Mouse (Mus musculus) frontal cortex, postnatal 14 days (tissue): ENCODE results near the gene Cul1.

Experiments used
- DNase-seq, 2 experiments: peaks; one replicate each; pipeline ENCODE4 v3.0.0; 2022; ENCODE audit warnings: low spot score in 2 of 2

Cul1 gene

DNA sequence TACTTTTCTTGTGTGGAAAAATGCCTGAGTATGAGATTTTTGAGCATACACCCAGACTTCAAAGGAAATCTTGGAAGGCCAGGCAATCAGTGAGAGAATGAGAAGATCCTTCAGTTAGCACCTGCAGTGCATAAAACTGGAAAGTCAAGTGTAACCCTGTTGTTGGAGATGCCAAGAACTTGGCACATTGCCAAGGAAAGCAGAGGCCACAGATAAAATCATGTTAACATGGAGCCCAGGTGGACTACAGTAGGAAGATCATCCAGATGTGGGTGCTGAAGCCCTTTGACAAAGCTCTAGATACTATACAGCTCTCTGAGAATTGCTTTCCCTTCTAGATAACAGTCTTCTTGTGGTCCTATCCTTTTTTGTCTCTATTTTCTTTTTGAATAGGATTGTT is 19.2 kb downstream of the Cul1 start:
- DNase-seq = no peak

DNA sequence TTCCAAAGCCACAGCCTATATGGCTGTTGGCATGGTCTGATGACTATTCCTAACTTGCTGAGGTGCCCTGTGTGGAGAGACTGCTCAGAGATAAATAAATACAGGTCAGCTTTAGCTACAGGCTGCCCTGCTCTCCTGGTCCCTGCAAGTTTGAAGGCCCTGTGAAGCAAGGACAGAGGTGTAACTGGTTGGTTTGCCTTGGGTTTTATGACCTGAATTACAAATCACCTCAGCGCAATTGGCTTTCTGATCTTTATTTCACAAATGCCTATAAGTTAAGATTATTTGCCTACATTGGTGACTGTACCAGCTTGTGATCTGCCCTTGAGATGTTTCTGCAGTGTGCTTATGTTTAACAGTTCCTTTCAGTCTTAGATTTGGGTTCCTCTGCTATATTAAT is 28.8 kb downstream of the Cul1 start:
- DNase-seq = no peak

DNA sequence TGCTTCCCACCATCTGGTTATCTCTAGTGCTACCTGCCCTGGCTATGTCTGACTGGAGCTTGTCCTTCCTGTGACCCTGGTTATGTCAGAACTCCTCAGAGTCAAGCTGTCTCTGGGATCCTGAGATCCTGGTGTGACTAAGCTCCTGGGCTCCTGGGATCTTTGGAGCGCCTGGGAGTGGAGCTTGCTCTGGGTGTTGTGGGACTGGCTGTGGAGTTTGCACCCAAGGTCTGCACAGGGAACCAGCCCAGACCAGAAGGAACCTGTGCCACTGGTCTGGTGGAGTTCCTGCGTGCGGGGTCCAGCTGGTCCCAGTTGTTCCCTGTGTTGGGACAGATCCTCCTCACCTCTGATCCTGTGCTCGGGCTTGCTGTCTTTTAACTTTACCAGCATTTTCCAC is 41.4 kb downstream of the Cul1 start:
- no peak for DNase-seq

DNA sequence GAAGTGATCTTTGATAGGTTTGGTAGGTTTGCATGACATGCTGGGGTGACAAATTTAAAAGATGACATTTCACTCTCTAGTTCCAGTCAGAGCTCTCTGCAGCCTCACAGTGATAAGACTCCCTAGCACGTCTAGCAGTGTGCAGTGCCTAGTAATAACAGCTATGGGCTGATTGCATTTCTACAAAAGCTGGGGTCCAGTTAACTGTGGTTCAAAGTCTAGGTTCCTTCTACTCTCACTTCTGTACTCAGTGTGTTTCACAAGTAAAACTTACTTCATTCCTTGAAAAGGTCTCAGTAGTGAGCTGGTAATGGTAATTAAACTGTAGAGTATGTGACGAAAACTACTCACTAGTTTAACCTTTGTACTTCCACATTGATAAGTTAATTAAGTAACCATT is 66.8 kb downstream of the Cul1 start:
- DNase-seq = no peak

DNA sequence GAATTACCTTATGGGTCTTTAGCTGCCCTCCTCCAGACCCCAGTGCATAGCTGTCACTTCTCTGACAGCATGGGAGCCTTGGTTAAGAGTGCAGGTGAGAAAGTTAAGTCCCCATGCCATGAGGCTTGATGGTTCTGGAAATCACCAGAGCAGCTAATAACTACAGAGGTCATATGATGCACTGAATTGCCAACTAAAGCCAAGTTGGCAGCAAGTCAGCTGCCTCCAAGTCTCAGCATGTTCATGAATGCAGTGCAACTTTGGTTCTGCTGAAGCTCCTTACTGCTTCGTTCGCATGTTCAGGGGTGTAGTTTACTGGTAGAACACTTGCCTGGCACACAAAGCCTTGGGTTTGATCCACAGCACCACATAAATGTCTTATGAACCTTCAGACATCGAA is 69.2 kb downstream of the Cul1 start:
- DNase-seq = no peak

DNA sequence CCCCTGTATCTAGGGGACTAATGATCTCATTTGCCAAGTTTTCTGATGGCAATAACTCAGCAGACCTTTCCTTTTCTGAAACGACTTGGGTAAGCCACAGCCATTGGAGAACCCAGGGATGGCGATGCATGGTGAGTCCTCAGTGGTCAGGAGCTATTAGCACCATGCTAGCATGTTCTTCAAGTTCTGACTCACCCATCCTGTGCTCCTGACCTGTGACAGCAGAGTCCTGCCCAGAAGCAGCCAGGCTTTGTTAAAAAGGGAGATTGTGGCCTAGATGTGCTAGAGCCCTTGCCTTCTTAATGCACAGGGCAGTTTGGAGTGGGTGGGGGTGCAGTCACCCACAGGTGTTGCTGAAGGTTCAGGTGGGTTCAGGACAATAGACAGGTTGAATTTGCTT is 71.8 kb downstream of the Cul1 start:
- no peak for DNase-seq

DNA sequence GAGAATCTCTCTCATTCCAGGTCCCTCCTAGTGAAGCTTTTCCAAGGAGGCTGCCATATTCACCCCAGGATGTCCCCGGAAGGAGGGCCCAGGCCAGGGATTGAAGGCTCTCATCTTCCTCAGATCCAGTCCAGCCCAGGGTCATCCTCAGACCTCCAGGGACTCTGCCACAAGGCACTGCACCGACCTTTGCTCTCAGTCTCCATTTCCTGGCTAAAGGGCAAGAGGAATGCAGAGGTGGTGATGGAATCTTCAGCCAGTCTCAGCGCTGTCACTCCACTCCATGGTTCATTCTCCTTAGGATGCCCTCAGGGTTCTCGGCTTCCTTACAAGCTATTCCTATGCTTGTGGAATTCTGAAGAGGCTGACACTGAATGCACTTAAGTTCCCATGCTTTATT is 73.2 kb downstream of the Cul1 start:
- DNase-seq = no peak

DNA sequence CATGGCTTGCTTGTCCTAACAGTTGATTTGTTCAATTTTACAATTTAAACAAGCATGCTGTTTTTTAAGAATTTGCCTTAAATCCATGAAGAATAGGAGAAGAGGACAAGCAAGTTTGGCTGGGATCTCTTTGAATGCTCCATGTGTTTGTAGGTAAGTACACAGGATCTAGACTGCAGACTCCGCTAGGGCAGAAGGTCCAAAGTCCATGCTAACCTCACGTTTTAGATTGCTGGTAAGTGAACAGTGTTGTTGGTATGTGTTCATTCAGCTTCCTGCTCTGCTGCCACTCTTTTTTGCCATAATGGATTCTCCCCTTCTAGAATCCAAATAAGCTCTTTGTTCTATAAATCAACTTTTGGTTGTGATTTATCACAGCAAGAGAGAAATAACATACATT is 73.9 kb downstream of the Cul1 start:
- DNase-seq = no peak

DNA sequence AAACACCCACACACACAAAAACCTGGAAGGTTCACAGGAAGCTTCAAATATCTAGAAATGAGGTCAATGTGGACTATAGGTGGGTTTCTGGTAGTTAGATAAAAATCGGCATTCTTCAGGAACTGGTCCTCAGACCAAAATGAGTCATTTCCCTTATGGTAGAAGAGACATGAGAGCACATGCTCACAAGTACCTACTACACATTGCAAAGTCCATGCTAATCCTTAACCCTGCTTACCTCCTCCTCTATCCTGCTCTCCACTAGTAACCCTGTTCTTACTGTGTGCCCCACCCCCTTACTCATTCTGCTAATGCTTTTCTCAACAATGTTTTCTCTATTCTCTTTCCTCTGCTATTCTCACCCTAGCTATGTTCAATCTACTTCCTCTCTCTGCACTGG is 74.5 kb downstream of the Cul1 start:
- DNase-seq = no peak

DNA sequence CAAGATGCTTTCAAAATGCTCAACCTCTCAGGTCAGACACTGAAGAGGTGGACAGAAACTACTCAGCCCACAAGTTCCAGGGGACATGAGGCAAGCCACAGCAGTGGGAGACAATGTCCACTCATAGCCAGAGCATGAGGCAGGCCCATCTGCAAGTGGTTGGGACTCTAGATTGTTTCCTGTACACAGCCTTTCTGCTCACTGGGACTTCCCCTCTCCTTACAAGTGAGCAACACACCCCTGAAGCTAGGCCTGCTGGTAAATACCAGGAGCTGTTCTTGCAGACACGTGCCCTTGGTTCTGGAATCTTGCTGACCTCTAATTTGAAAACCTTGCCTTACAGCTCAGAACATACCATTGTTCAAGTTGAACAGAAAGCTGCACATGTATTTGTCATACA is 79.3 kb downstream of the Cul1 start:
- no peak for DNase-seq

DNA sequence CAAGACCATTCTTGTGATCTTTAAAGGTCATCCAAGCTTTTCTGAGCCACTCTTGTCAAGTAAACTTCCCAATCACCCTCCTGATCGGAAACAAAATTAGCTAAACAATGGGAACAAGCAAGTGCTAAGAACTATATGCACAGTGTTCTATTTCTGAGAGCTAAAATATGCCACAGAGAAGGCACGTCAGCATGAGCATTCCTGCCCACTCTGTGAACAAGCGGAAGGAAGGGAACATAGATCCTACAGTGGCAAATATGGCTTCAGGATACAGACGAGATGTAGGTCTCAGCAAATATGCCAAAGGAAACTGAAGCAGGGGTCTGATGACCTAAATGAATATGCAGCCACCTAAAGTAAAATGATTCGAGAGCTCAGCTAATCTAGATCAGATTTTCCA is 82.1 kb downstream of the Cul1 start:
- no peak for DNase-seq

DNA sequence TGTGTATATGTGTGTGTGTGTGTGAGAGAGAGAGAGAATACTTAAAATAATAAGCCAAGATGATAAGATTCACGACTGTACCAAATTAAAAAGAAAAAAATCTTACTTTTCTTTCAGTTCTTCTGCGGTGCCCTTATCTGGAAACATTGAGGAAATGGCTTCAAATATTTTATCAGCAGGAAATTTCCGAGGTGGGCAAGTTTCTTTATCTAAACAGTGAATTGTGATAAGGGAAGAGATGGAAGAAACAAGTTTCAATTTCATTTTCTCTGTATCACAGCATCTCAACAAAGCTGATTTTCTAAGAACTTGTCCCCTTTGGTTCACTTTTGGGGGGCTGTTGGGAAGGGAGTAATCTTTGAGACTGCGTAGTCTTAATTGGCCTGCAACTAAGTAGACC is 99.1 kb downstream of the Cul1 start:
- DNase-seq = no peak

DNA sequence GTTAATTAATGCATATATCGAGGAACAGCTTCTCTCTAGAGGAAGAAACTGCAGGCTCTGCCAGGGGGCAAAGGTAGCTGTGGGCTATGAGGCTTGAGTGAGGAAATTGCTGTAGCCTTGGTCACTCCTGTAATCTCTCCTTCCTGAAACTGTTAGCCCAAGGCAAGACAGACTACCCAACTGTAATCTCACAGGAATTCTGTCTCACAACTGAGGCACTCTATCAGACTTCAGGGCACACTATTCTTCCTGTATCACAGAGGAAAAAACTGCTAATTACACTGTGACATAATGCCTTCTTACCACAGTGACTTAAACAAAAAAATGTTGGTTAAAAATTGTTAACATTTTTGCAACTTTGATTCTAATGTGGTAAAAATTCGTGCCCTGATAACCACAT is 106.1 kb downstream of the Cul1 start:
- no peak for DNase-seq

DNA sequence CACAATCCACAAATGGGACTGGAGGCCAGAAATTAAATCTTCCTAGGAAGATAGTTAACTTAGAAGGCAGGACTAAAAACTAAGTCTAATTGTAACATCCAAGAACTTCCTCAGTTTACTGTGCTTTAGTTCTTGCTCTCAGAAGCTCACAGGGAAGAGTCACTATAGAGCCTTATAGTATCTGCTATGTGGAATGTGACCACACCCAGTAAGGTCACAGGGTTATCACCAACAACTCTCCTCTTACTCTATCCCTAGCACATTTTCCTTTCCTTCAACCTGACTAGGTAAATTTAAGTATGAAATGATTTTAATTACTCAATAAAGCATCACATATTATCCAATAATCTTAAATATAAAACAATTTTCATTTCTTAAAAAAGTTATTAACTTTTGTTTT is 107.2 kb downstream of the Cul1 start:
- no peak for DNase-seq

DNA sequence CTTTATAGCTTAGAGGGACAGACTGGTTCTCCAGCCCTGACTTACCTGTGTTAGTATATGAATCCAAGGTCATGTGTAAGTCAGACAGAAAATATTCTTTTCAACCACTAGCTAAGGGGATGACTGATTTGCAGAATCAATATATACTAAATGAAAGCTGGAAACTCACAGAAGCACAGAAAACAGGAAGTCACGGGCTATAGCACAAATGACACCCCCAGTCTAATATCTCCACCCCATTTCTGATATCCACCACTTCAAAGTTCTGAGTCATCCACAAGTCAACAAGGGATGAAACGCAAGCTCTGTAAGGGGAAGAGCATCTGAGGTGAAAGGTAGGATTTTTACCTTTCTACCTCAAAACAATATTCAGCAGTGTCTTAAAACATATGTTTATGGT is 107.6 kb downstream of the Cul1 start:
- DNase-seq = no peak

DNA sequence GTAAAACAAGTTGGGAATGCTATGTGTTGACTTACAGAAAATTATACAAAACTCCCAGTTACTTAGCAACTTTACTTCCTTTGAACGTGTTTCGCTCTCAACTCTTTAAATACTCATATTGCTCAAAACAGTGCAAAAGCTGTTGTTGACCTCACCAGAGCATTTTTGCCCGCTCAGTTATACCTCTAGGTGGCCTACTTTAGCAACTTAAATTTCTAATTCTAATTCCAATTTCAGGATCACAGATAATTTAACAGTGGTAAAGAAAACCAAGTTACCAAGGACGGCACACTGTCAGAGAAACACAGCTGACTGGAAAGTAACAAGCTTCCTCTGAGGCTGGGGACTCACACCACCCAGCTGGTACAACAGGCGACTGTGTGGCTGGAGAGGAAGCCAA is 108.2 kb downstream of the Cul1 start:
- DNase-seq = no peak

DNA sequence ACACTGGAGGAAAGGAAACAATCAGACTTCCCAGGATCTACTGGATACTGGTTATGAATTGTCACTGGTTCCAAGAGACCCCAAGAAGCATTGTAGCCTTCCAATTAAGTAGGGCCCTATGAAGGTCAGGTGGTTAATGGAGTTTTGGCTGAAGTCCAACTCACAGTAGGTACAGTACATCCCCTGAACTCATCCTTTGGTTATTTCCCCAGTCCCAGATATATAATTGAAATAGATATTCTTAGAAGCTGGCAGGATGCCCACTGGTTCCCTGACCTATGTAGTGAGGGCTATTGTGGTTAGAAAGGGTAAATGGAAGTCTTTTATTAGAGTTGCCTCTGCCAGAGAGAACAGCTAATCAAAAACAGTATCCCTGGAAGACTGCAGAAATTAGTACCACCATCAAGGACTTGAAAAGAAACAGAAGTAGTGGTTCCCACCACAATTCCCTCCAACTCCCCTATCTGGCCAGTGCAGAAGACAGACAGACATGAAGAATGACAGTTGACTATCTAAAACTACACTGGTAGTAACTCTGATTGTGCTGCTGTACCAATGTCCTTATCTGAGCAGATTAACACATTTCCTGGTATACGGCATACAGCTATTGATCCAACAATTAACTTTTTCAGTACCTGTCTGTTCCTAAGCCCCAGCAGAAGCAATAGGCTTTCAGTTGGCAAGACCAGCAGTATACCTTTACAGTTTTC is 112.3 kb downstream of the Cul1 start:
- DNase-seq = no peak

DNA sequence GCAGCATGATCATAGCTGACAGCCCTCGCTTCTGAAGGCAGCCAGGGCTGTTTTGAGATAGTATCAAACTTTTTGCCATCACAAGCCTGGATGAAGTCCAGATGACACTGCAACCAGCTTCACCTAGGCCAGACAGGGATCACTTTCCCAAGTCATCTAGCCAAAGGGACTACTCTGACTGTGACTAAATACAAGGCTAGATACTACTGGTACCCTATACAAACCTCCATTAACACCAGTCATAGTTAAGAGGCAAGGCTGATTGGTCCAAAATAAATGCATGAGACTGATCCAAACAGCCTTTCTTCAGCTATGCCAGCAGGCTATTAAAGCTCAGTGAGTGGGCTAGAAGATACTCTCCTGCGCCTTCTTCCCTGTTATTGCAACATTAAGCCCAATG is 119.7 kb downstream of the Cul1 start:
- DNase-seq = no peak
